11 mouse cellular contexts compared by ENCODE assay signal in the genomic region with DNA sequence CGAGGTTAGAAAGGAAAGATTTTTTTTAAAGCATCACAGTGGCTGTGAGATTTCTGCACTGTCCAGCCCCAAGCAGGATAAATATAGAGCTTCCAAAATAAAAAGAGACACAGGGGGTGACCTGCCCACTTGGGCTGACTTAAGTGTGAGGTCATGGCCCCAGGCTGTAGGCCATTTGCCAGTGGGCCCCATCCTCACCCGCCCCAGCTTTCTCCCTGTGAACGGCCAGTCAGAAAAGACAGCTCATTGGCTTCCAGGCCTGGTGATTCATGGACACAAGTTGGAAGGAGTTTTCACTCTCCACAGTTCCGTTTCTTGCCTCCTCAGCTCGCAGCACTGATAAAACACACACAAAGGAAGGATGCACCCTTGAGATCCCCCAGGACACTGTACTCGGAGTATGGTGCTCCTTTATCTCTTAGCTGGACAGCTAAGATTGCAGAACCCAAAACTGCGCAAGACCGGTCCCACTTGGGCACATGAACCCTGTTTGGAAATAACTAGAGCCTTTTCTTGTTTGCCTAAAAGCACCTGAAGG. TPM values are rescaled to one million over a fixed set of nuclear protein-coding genes. Genes with fewer than 3 reads are reported as not detected.
DNase-seq lines count a peak whose midpoint lies in the region; ATAC-seq and TF ChIP-seq lines count a peak whose summit lies in the region.
"Had no signal": no experiment of that assay in that cellular context is flagged by ENCODE, and none has a peak within 500 bp of the region (broad histone marks: within the 10 kb centered on the region; RNA-seq: fewer than 3 reads in every experiment).

No protein-coding gene starts in this region.

- DNase-seq in kidney, postnatal 10 days: no peak
- DNase-seq in NIH3T3 (ENCODE audit: low read depth): peak; percentile 85
- no peak for DNase-seq in limb, embryonic 14.5 days (ENCODE audit: low spot score)
- no peak for DNase-seq in right cerebral cortex, postnatal 36 days (ENCODE audit: low spot score in 2 of 2)
- no peak for DNase-seq in testis, postnatal 14 days (ENCODE audit: low spot score)
- no peak for DNase-seq in liver, embryonic 11.5 days (ENCODE audit: low spot score)
- DNase-seq: lung, postnatal 10 days had no signal

- peaks cover 18% of the 10 kb centered on the region for H3K4me1 ChIP-seq in kidney, embryonic 16.5 days (ENCODE audit: insufficient read depth, low read length)
- H3K4me1 ChIP-seq in heart, embryonic 12.5 days (replicated peaks): peaks cover 25% of the 10 kb centered on the region
- H3K4me1 ChIP-seq in limb, embryonic 14.5 days (ENCODE audit: control insufficient read depth, insufficient read depth, low read length): peaks cover 22% of the 10 kb centered on the region; the same call in 1 of the 2 replicates
- H3K4me1 ChIP-seq in liver, embryonic 11.5 days (replicated peaks; ENCODE audit: control insufficient read depth, insufficient read depth, low read length): no peaks in the 10 kb centered on the region

- no peaks in the 10 kb centered on the region for H3K36me3 ChIP-seq in kidney, embryonic 16.5 days (ENCODE audit: insufficient read depth, low read length)
- no peaks in the 10 kb centered on the region for H3K36me3 ChIP-seq in heart, embryonic 12.5 days
- H3K36me3 ChIP-seq in limb, embryonic 14.5 days (ENCODE audit: control insufficient read depth, insufficient read depth, low read length): no peaks in the 10 kb centered on the region
- no peaks in the 10 kb centered on the region for H3K36me3 ChIP-seq in liver, embryonic 11.5 days (ENCODE audit: control insufficient read depth, insufficient read depth, low read length)
- H3K36me3 ChIP-seq: forebrain, embryonic 10.5 days had no signal

- H3K9ac ChIP-seq in kidney, embryonic 16.5 days (replicated peaks; ENCODE audit: low read length): no peak overlapping the region
- no peak overlapping the region for H3K9ac ChIP-seq in heart, embryonic 12.5 days
- no peak overlapping the region for H3K9ac ChIP-seq in limb, embryonic 14.5 days (ENCODE audit: low read depth, low read length, severe bottlenecking)
- H3K9ac ChIP-seq in liver, embryonic 11.5 days (ENCODE audit: low read depth, low read length): no peak overlapping the region

- 42% methylated on average over 8 of the region's 8 CpGs for WGBS in kidney, embryonic 16.5 days
- WGBS in heart, embryonic 12.5 days: 20% methylated on average over 8 of the region's 8 CpGs
- 54% methylated on average over 8 of the region's 8 CpGs for WGBS in limb, embryonic 14.5 days
- WGBS in liver, embryonic 11.5 days: 41% methylated on average over 8 of the region's 8 CpGs

- H3K27ac ChIP-seq in kidney, embryonic 16.5 days (ENCODE audit: low read length): no peak overlapping the region
- H3K27ac ChIP-seq in heart, embryonic 12.5 days (ENCODE audit: poor library complexity, severe bottlenecking): no peak overlapping the region
- no peak overlapping the region for H3K27ac ChIP-seq in limb, embryonic 14.5 days (replicated peaks; ENCODE audit: low read depth, low read length)
- no peak overlapping the region for H3K27ac ChIP-seq in liver, embryonic 11.5 days (ENCODE audit: low read depth, low read length)

- H3K9me3 ChIP-seq in kidney, embryonic 16.5 days (ENCODE audit: low read length): no peaks in the 10 kb centered on the region
- no peaks in the 10 kb centered on the region for H3K9me3 ChIP-seq in heart, embryonic 12.5 days (replicated peaks)
- H3K9me3 ChIP-seq in limb, embryonic 14.5 days (ENCODE audit: control insufficient read depth, low read length): no peaks in the 10 kb centered on the region
- no peaks in the 10 kb centered on the region for H3K9me3 ChIP-seq in liver, embryonic 11.5 days (ENCODE audit: control insufficient read depth, low read length)
- H3K9me3 ChIP-seq: forebrain, embryonic 10.5 days had no signal

- H3K27me3 ChIP-seq in kidney, embryonic 16.5 days (ENCODE audit: insufficient read depth, low read length): no peaks in the 10 kb centered on the region
- peaks cover 12% of the 10 kb centered on the region; the same call in 1 of the 2 replicates for H3K27me3 ChIP-seq in heart, embryonic 12.5 days (replicated peaks)
- no peaks in the 10 kb centered on the region for H3K27me3 ChIP-seq in limb, embryonic 14.5 days (ENCODE audit: control insufficient read depth, insufficient read depth, low read length)
- H3K27me3 ChIP-seq in liver, embryonic 11.5 days (replicated peaks; ENCODE audit: control insufficient read depth, insufficient read depth, low read length): peaks cover 39% of the 10 kb centered on the region

- no peak for ATAC-seq in kidney, embryonic 16.5 days (ENCODE audit: low FRiP score, low TSS enrichment)
- no peak for ATAC-seq in heart, embryonic 12.5 days (ENCODE audit: insufficient number of reproducible peaks, low FRiP score)
- ATAC-seq in limb, embryonic 14.5 days (ENCODE audit: low FRiP score, low read depth): no peak
- no peak for ATAC-seq in liver, embryonic 11.5 days (replicated peaks; ENCODE audit: low FRiP score)

- H3K4me3 ChIP-seq in kidney, embryonic 16.5 days (ENCODE audit: low read length): no peak overlapping the region; the same call in 1 of the 2 replicates
- peak overlapping the region; percentile 62; the same call in 1 of the 2 replicates for H3K4me3 ChIP-seq in heart, embryonic 12.5 days
- H3K4me3 ChIP-seq in limb, embryonic 14.5 days (replicated peaks; ENCODE audit: low read length): peak overlapping the region; percentile 57
- no peak overlapping the region for H3K4me3 ChIP-seq in liver, embryonic 11.5 days (ENCODE audit: low read depth, low read length)

- peak overlapping the region; percentile 96 for H3K4me2 ChIP-seq in kidney, embryonic 16.5 days (replicated peaks; ENCODE audit: low read depth, low read length)
- H3K4me2 ChIP-seq in heart, embryonic 12.5 days: peak overlapping the region; percentile 94
- H3K4me2 ChIP-seq in limb, embryonic 14.5 days (replicated peaks; ENCODE audit: low read depth, low read length, severe bottlenecking): peak overlapping the region; percentile 91
- no peak overlapping the region; the same call in 1 of the 2 replicates for H3K4me2 ChIP-seq in liver, embryonic 11.5 days

- no peak for TF ChIP-seq POLR2A in limb, embryonic 14.5 days (IDR thresholded peaks at IDR 0.05; ENCODE audit: borderline replicate concordance, extremely low read depth, insufficient read depth, insufficient read length)

RNA-seq across cellular contexts. Expression of a gene that starts 1.1 kb away (rescaled TPM):
- polyA plus RNA-seq in kidney, embryonic 16.5 days (2015; fragmentation: Nextera tagmentation; extraction: Ambion mirVana): 1.6 and 2.0 TPM in 2 replicates
- polyA plus RNA-seq in heart, embryonic 12.5 days (2016; fragmentation: Nextera tagmentation; extraction: Ambion mirVana): 1.1 and 1.2 TPM in 2 replicates
- 11.1 and 13.7 TPM in 2 replicates for polyA plus RNA-seq in limb, embryonic 14.5 days (2012; rRNA removed)
- 3.5 and 5.1 TPM in 2 replicates for polyA plus RNA-seq in limb, embryonic 14.5 days (2014; fragmentation: Nextera tagmentation; extraction: Ambion mirVana)
- polyA plus RNA-seq in liver, embryonic 11.5 days (2014; fragmentation: Nextera tagmentation; extraction: Ambion mirVana): 0.48 and 0.92 TPM in 2 replicates

RNA-seq across cellular contexts. Expression of a gene that starts 25.5 kb away (rescaled TPM):
- polyA plus RNA-seq in kidney, embryonic 16.5 days (2015; fragmentation: Nextera tagmentation; extraction: Ambion mirVana): not detected in 2 replicates
- polyA plus RNA-seq in heart, embryonic 12.5 days (2016; fragmentation: Nextera tagmentation; extraction: Ambion mirVana): 0.10 TPM in 1 of 2 replicates, not detected in the other
- polyA plus RNA-seq in limb, embryonic 14.5 days (2012; rRNA removed): 0.06 TPM in 1 of 2 replicates, not detected in the other
- 0.12 TPM in 1 of 2 replicates, not detected in the other for polyA plus RNA-seq in limb, embryonic 14.5 days (2014; fragmentation: Nextera tagmentation; extraction: Ambion mirVana)
- polyA plus RNA-seq in liver, embryonic 11.5 days (2014; fragmentation: Nextera tagmentation; extraction: Ambion mirVana): 0.06 and 0.19 TPM in 2 replicates
- polyA plus RNA-seq: forebrain, embryonic 10.5 days; stomach, embryonic 14.5 days had no signal

Comparison
In these comparisons a context has a peak if more than half of its experiments do, and no peak if none do; other contexts are left out.
1. H3K4me3 ChIP-seq: peak in heart, embryonic 12.5 days (single experiment) and limb, embryonic 14.5 days (single experiment); none in kidney, embryonic 16.5 days (single experiment) and liver, embryonic 11.5 days (single experiment).